12 mouse cellular contexts compared by ENCODE assay signal in the genomic region with DNA sequence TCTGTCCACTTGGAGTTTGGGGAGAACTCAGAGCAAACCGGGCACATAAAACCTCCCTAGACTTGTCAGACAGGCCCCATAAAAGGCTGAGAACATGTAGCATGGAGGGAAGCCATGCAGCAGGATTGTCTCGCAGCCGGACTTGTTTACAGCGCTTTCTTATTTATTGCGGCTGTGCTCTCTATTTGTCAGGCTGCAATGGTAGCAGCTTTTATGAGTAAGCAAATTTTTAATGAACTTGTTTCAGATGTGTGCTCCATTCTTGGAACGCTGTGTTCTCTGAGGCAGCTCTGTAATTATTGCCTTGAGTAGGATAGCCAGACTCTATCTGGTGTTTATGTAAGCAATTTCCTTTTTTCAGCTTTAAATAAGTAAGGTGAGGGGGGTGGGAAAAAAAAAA.
DNase-seq lines count a peak whose midpoint lies in the region; ATAC-seq and TF ChIP-seq lines count a peak whose summit lies in the region.
"Had no signal": no experiment of that assay in that cellular context is flagged by ENCODE, and none has a peak within 500 bp of the region (broad histone marks: within the 10 kb centered on the region; RNA-seq: fewer than 3 reads in every experiment).

No protein-coding gene starts in this region.

- H3K4me2 ChIP-seq in lung, embryonic 14.5 days: no peak overlapping the region
- no peak overlapping the region for H3K4me2 ChIP-seq in embryonic facial prominence, embryonic 15.5 days (replicated peaks)
- no peak overlapping the region for H3K4me2 ChIP-seq in kidney, embryonic 14.5 days (replicated peaks; ENCODE audit: low read depth, low read length)
- H3K4me2 ChIP-seq: heart, embryonic 12.5 days; hindbrain, embryonic 14.5 days; midbrain, embryonic 13.5 days had no signal

- H3K4me1 ChIP-seq in lung, embryonic 14.5 days (ENCODE audit: insufficient read depth): peaks cover 17% of the 10 kb centered on the region
- peaks cover 29% of the 10 kb centered on the region for H3K4me1 ChIP-seq in embryonic facial prominence, embryonic 15.5 days
- H3K4me1 ChIP-seq in kidney, embryonic 14.5 days (ENCODE audit: control insufficient read depth, insufficient read depth, low read length): peaks cover 34% of the 10 kb centered on the region
- H3K4me1 ChIP-seq in small intestine, adult 2 months (ENCODE audit: control insufficient read depth, insufficient read depth, insufficient read length, low read length): peaks cover 3% of the 10 kb centered on the region; the same call in 1 of the 2 replicates

- ATAC-seq in lung, embryonic 14.5 days (ENCODE audit: insufficient read depth): peak; percentile 32; the same call in 1 of the 2 replicates
- no peak for ATAC-seq in embryonic facial prominence, embryonic 15.5 days (ENCODE audit: insufficient number of reproducible peaks, low FRiP score, low TSS enrichment, low read depth)
- ATAC-seq in kidney, embryonic 14.5 days (ENCODE audit: low FRiP score, low TSS enrichment): peak; percentile 74
- ATAC-seq: midbrain, embryonic 13.5 days had no signal

- no peak for TF ChIP-seq POLR2A in small intestine, adult 2 months (IDR thresholded peaks at IDR 0.05; ENCODE audit: low read depth, low read length)

- no peaks in the 10 kb centered on the region for H3K9me3 ChIP-seq in lung, embryonic 14.5 days (ENCODE audit: low read depth, low read length)
- no peaks in the 10 kb centered on the region for H3K9me3 ChIP-seq in embryonic facial prominence, embryonic 15.5 days (replicated peaks)
- no peaks in the 10 kb centered on the region for H3K9me3 ChIP-seq in kidney, embryonic 14.5 days (ENCODE audit: control insufficient read depth, low read length)
- H3K9me3 ChIP-seq: heart, embryonic 12.5 days; midbrain, embryonic 13.5 days had no signal

- H3K9ac ChIP-seq in lung, embryonic 14.5 days: no peak overlapping the region
- no peak overlapping the region for H3K9ac ChIP-seq in embryonic facial prominence, embryonic 15.5 days
- no peak overlapping the region for H3K9ac ChIP-seq in kidney, embryonic 14.5 days (ENCODE audit: low read depth, low read length)
- H3K9ac ChIP-seq: heart, embryonic 12.5 days; hindbrain, embryonic 14.5 days; midbrain, embryonic 13.5 days had no signal

- no peaks in the 10 kb centered on the region for H3K27me3 ChIP-seq in lung, embryonic 14.5 days (ENCODE audit: insufficient read depth, low read length)
- H3K27me3 ChIP-seq in embryonic facial prominence, embryonic 15.5 days: no peaks in the 10 kb centered on the region; the same call in 1 of the 2 replicates
- no peaks in the 10 kb centered on the region for H3K27me3 ChIP-seq in kidney, embryonic 14.5 days (ENCODE audit: control insufficient read depth, insufficient read depth, low read length)
- no peaks in the 10 kb centered on the region for H3K27me3 ChIP-seq in small intestine, adult 2 months (ENCODE audit: control insufficient read depth, insufficient read depth, low read length)
- H3K27me3 ChIP-seq: heart, embryonic 12.5 days; midbrain, embryonic 13.5 days had no signal

- H3K27ac ChIP-seq in lung, embryonic 14.5 days (ENCODE audit: low read depth): no peak overlapping the region; the same call in 1 of the 2 replicates
- H3K27ac ChIP-seq in embryonic facial prominence, embryonic 15.5 days (replicated peaks): peak overlapping the region; percentile 75
- peak overlapping the region; percentile 78 for H3K27ac ChIP-seq in kidney, embryonic 14.5 days (ENCODE audit: low read depth, low read length)
- H3K27ac ChIP-seq in small intestine, adult 2 months (ENCODE audit: insufficient read depth, low read depth, low read length): peak overlapping the region; percentile 49
- H3K27ac ChIP-seq: midbrain, embryonic 13.5 days had no signal

- H3K4me3 ChIP-seq in lung, embryonic 14.5 days (ENCODE audit: low read depth, low read length): no peak overlapping the region
- no peak overlapping the region for H3K4me3 ChIP-seq in embryonic facial prominence, embryonic 15.5 days (replicated peaks)
- no peak overlapping the region for H3K4me3 ChIP-seq in kidney, embryonic 14.5 days (ENCODE audit: low read length)
- no peak overlapping the region for H3K4me3 ChIP-seq in small intestine, adult 2 months (ENCODE audit: low read depth, low read length)
- H3K4me3 ChIP-seq: heart, embryonic 12.5 days; midbrain, embryonic 13.5 days had no signal

- peak; percentile 61 for DNase-seq in lung, embryonic 14.5 days
- DNase-seq in lung, postnatal 4 days: no peak
- DNase-seq in retina, embryonic 14.5 days (ENCODE audit: low spot score): no peak
- DNase-seq in left cerebral cortex, adult 18-20 months (ENCODE audit: low spot score in 2 of 2): no peak
- DNase-seq: cerebellum, postnatal 14 days; thymus, postnatal 4 days had no signal

- 53% methylated on average over 6 of the region's 6 CpGs for WGBS in lung, embryonic 14.5 days
- WGBS in embryonic facial prominence, embryonic 15.5 days: 44% methylated on average over 6 of the region's 6 CpGs
- WGBS in kidney, embryonic 14.5 days: 55% methylated on average over 6 of the region's 6 CpGs
- 80% methylated on average over 6 of the region's 6 CpGs for WGBS in small intestine, adult 2 months

- no peak for TF ChIP-seq CTCF in lung, embryonic 14.5 days (IDR thresholded peaks at IDR 0.05; ENCODE audit: low read depth)
- TF ChIP-seq CTCF in small intestine, adult 2 months (IDR thresholded peaks at IDR 0.05; ENCODE audit: extremely low read depth, insufficient read length, insufficient replicate concordance, low read depth, low read length): no peak

- H3K36me3 ChIP-seq in lung, embryonic 14.5 days (ENCODE audit: insufficient read depth): no peaks in the 10 kb centered on the region
- H3K36me3 ChIP-seq in embryonic facial prominence, embryonic 15.5 days: no peaks in the 10 kb centered on the region
- no peaks in the 10 kb centered on the region for H3K36me3 ChIP-seq in kidney, embryonic 14.5 days (ENCODE audit: control insufficient read depth, insufficient read depth, low read length)
- H3K36me3 ChIP-seq in small intestine, adult 2 months (ENCODE audit: control insufficient read depth, insufficient read depth, low read length): no peaks in the 10 kb centered on the region
- H3K36me3 ChIP-seq: heart, embryonic 12.5 days; midbrain, embryonic 13.5 days had no signal
